Mouse (Mus musculus): ENCODE results near the gene P2ry10.

GRCm38 (mm10) chrX:107150752-107151515, 62.6 kb downstream of the P2ry10 start:
- TF ChIP-seq CTCF (IDR thresholded peaks at IDR 0.05; ENCODE audit: low read depth), result no peak
- 0 out of 2 replicates have a peak, but pooled peaks have one; percentile 7 for TF ChIP-seq EP300 (IDR thresholded peaks at IDR 0.05; ENCODE audit: low read depth)

Data from liver, postnatal 0 days (tissue).